Mouse (Mus musculus): Measurements from ENCODE around the gene Scaf1. TPM values are rescaled to one million over a fixed set of nuclear protein-coding genes. Genes with fewer than 3 reads are reported as not detected.
A peak's percentile ranks its signal among the peaks of the same experiment; 100 is the strongest.

Gene Scaf1
- 100 to 1,000 TPM; 156 to 160 TPM for total RNA-seq (2021)

DNA sequence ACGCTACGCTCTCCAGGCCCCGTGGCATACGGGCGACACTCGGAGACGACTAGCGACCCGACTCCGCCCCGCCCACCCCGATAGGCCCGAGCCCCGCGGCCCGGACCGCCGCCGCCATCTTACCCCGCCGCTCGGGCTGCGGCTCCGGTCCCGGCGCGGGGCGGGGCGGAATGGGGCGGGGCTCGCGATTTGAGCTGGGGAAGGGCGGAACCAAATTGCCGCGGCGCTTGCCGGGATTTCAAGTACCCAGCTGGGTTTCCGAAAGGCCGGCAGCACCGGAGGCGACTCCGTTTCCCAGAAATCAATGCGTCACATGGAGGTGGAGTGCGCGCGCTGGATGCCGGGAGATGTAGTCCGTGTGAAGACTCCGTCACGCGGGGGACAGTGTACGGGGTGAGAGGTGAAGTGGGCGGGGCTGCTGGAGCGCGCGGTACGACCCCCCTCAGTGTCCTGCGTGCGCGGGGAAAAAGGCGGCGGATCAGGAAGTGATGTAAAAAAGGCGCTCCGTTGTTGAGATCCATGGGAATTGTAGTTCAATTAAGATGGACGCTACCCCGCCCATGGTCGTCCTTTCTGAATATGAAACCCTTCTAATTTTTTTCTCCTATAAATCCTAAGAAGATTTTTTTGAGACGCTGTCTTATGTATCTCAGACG, at the start of gene Scaf1:
Scaf1 (minus strand) TSS at position 407 of the 656 bp plus-strand sequence.
- peak; percentile 100 for DNase-seq (ENCODE audit: extremely low spot score in 1 of 2, low spot score in 2 of 2)
- intact Hi-C loops (cut with DNase I): loop anchor here (5.0 kb wide), 1 partner anchor 36 kb away; the partner anchor contains the start of gene Prr12

DNA sequence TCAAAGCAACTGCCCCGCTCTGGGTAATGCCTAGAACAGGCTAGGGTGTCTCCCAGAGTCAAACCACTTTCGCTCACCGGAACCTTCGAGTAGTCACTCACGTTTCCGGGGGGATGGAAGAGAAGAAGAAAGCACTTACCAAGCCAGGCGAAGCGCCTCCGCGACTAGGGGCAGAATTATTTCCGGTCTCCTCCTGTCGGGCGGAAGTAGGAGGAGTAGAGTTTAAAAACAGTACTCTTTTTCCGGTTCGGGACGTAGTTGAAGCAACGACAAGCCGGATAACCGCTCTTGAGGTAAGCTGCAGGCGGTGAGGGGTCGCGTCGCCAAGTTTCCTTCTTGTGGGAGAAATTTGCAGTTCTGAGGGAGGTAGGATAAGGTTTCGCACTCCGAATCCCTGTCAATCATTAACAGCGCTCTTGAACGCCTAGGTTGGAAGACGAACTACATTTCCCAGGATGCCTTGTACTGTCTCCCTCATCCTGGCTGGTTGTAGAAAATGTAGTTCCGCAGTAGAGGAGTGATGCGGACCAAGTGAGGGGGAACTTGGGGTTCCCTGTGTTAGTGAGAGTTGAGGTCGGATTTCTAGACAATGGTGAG, 46.2 kb upstream of the Scaf1 start, which contains the start of the genes Nosip and Prrg2:
Nosip (plus strand) TSS at position 191 of the 597 bp plus-strand sequence.
Prrg2 (minus strand) TSS at position 439 of the 597 bp plus-strand sequence.
- intact Hi-C loops (cut with DNase I): no loop called here
- peak; percentile 94 for DNase-seq (ENCODE audit: extremely low spot score in 1 of 2, low spot score in 2 of 2)

- intact Hi-C loops (cut with DNase I): no loop called here
- peak in 1 of 2 experiments; percentile 45 for DNase-seq (ENCODE audit: extremely low spot score in 1 of 2, low spot score in 2 of 2)
Observed at GRCm38 (mm10) chr7:45061532-45062075, 45.4 kb upstream of the Scaf1 start.

DNA sequence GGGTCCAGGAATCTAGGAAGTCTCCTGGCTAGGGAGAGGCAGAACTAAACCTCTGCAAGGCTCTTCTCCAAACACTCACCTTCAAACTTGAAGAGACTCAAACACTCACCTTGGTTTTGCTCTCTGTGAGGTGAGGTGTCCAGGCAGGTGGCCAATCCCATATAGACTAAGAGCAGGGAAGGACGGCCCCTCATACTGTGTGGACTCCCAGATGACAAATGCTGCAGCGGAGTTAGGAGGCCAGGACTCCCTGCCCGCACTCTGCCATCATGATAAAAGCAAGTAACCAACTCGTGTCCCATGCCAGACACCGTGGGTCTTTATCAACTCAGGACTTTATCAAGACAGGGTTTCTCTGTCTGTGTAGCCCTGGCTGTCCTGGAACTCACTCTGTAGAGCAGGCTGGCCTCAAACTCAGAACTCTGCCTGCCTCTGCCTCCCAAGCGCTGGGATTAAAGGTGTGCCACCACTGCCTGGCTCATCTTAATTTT, 44.5 kb upstream of the Scaf1 start:
- intact Hi-C loops (cut with DNase I): no loop called here
- DNase-seq (ENCODE audit: extremely low spot score in 1 of 2, low spot score in 2 of 2): no peak

DNA sequence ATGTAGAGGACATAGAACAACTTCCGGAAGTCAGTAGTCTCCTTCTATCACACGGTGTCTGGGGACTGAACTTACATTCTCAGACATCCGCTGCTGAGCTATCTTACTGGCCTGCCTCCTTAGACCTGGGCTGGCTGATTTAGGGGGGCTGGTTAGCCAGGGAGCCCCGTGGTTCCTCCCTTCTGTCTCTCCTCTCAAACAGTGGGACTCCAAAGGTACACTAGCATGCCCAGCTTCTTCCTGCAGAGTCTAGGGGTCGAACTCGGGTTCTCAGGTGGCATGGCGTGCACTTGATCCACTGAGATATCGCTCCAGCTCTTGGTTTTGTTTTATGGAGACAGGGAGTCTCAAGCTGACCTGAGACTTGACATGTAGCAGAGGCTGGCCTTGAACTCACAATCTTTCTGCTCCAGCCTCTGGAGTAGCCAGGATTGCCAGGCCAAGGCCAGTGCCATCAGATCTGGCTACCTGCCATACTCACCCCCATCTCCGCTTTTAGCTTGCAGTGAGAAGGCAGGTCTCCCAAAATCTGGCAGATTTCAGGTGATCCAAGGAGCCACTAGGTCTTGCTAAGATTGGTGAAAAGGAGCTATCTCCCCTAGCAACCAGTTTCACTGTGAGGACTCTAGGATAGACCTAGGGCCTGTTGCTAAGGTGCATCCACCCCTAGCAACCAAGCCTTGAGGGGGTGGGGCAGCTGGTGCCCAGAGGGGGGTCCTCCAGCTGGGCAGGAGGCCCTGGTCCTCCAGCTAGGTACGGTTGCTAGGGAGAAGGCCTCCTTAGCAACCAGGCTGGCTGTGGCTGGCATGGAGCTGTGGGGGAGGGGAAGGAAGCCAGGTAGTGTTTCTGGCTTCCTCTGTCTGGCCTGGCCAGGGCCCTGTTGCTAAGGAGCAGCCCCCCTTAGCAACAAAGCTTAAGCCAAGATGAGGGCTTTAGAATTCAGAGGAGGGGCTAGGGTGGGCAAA, 42.7 kb upstream of the Scaf1 start:
- DNase-seq (ENCODE audit: extremely low spot score in 1 of 2, low spot score in 2 of 2): peak in 1 of 2 experiments; percentile 55
- intact Hi-C loops (cut with DNase I): no loop called here

DNA sequence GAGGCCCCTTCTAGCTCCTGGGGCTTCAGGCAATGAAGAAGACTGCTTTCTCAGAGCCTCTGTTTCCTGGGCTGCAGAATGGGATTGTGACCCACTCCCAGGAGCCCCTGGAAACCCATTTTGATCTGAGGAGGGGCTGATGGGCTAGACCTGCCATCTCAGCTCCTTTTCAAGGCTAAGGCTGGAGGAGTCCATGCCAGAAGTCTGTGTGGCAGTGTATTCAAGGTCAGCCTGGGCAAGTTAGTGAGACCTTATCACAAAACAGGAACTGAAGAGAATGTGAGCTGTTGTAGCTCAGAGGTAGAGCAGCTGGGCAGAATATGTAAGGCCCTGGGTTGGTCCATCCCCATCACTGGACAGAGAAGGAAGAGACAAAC, 40.8 kb upstream of the Scaf1 start:
- no peak for DNase-seq (ENCODE audit: extremely low spot score in 1 of 2, low spot score in 2 of 2)
- intact Hi-C loops (cut with DNase I): no loop called here

- intact Hi-C loops (cut with DNase I): no loop called here
- no peak for DNase-seq (ENCODE audit: extremely low spot score in 1 of 2, low spot score in 2 of 2)
Observed at GRCm38 (mm10) chr7:45056329-45056971, 40.3 kb upstream of the Scaf1 start.

- intact Hi-C loops (cut with DNase I): loop anchor here (5.0 kb wide), 1 partner anchor 37 kb away; the partner anchor contains the start of genes Rras and Scaf1
- DNase-seq (ENCODE audit: extremely low spot score in 1 of 2, low spot score in 2 of 2): peak; percentile 94 to 97
Observed at GRCm38 (mm10) chr7:45053931-45054510, 37.9 kb upstream of the Scaf1 start.

DNA sequence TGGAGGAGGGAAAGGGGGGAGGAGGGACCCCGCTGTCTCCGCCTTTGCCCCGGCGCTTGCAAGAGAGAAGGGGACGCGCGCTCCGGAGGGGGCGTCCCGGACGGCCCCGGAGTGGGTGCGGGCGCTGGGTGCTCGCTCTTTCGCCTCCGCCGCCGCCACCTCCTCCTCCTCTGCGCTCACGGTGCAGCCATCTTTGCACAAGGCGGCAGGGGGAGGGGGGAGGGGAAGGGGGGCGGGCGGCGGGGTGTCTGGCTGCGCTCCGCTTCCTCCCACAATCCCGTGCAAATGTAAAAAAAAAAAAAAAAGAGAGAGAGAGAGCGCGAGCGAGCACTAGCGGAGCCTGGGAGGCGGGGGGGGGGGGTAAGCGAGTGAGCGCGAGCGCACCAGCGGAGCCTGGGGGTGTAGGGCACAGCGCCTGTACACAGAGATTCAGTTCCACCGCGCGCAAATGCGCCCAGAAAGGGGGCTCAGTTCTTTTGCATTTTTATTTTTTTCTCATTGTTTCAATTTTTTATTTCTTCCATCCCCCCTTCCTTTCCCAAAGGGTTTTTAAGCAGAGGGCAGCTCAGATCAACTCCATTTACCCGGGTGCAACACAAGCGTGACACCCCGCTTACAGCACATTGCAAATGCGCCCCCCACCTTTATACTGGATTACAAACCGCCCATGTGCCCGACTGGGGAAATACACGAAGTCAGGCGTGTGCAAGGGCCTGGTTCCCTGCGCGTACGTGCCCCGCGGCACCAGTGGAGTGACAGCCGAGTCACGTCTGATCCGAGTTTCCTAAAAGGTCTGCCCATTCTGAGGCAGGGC, 37.2 kb upstream of the Scaf1 start:
- intact Hi-C loops (cut with DNase I): loop anchor here (5.0 kb wide), 1 partner anchor 36 kb away; the partner anchor contains the start of genes Rras and Scaf1
- DNase-seq (ENCODE audit: extremely low spot score in 1 of 2, low spot score in 2 of 2): peak; percentile 56 to 87

DNA sequence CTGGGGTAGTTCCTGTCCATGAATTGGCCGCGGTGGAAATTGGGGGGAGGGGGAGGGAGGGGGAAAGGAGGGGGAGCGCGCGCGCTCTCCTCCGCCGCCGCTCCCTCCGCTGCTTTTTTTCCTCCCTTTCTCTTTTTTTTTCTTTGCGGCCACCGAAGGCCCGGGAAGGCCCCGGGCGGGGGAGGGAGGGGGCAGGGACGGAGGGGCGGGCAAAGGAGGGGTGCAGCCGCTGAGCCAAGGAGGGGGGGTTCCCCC, 36.6 kb upstream of the Scaf1 start, which contains the start of gene Prr12:
Prr12 (minus strand) TSS at position 20 of the 255 bp plus-strand sequence.
- intact Hi-C loops (cut with DNase I): loop anchor here (5.0 kb wide), 1 partner anchor 35 kb away; the partner anchor contains the start of genes Rras and Scaf1
- no peak for DNase-seq (ENCODE audit: extremely low spot score in 1 of 2, low spot score in 2 of 2)

GRCm38 (mm10) chr7:45052181-45052861, 36.2 kb upstream of the Scaf1 start:
- intact Hi-C loops (cut with DNase I): loop anchor here (5.0 kb wide), 1 partner anchor 35 kb away; the partner anchor contains the start of genes Rras and Scaf1
- DNase-seq (ENCODE audit: extremely low spot score in 1 of 2, low spot score in 2 of 2): peak in 1 of 2 experiments; percentile 72

DNA sequence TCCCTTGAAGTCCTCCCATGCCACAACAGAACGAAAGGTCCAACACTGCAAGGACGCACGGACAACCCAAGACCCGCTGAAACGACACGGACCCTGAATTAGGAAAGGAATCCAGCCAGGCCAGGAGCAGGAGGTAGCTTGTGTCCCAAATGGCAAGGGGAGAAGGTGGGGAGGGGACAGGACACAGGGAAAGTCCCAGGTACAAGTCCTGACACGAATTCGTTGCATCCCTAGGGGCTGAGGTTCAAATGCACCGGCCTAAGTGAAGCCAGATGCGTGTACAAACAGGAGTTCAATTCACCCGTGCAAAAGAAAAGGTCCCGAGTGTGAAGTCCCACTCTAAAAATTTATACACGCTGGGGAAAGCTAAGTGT, 35.4 kb upstream of the Scaf1 start:
- intact Hi-C loops (cut with DNase I): loop anchor here (5.0 kb wide), 1 partner anchor 34 kb away; the partner anchor contains the start of genes Rras and Scaf1
- DNase-seq (ENCODE audit: extremely low spot score in 1 of 2, low spot score in 2 of 2): no peak

DNA sequence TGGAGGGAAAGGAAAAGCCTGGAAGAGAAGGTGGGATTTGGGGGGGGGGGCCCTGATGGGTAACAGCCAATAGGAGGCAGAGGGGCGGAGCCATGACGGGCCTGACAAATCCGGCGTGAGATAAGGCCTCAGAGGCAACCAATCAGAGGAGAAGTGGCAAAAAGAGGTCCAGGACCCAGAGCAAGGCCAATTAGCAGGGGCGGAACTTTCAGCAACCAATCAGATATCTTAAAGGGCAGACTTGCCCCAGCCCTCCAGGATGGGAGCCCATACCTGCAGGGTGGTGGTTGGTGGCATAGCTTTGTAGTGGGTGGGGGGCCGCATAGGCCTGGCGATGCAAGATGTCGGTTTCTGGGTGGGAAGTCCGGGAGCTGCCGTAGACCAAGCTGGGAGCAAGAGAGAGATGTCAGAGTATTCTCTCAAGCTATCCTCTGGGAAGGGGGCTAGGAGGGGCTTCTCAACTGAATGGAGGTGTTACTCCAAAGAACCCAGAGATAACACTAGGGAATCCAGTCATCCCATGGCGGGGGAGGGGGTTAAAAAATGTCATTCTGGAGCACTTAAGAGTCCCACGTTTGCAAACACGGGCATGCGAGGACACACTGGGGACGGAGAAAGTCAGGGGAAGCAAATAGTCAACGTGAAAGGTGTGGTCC, 34.9 kb upstream of the Scaf1 start:
- peak; percentile 72 to 88 for DNase-seq (ENCODE audit: extremely low spot score in 1 of 2, low spot score in 2 of 2)
- intact Hi-C loops (cut with DNase I): loop anchor here (5.0 kb wide), 1 partner anchor 34 kb away; the partner anchor contains the start of genes Rras and Scaf1

DNA sequence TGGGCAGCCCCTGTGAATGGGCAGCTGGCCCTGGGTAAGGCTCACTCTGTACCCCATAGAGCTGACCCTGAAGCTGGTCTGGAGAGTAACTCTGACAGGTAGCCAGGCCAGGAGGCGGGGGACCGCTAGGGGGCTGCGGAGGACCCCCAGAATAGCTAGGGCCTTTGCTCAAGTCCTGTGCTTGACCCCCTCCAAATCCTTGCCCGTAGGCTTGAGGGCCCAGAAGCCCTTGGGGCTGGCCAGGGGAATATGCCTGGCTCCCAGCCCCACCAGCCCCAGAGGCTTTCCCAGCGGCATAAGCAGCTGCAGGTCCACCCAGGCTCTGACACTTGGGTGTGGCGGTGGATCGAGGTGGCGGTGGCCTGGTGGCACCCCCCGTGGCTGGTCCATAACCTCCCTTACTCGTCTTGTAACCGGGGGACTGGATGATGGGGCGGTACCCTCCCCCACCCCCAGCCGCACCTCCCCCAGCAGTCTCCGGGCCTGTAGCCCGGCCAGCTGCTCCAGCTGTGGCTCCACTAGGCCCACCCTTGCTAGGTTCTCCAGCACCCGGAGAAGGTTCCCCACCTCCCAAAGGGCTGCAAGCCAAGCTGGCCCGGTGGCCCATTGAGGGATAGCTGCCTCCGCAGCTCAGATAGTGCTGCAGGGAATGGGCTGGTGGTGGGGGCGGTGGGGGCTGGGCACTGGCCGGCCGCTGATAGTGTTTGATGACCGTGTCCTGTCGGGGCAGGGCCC, 32.9 kb upstream of the Scaf1 start:
- intact Hi-C loops (cut with DNase I): no loop called here
- peak in 1 of 2 experiments; percentile 40 for DNase-seq (ENCODE audit: extremely low spot score in 1 of 2, low spot score in 2 of 2)

All from left cerebral cortex, postnatal 10 days (tissue).